Mouse (Mus musculus) neural tube, embryonic 10.5 days (tissue): ENCODE results near the gene Tnfrsf17.
"Not testable (repeated sequence)": the region's sequence is repeated elsewhere in the genome, so short reads cannot be mapped to it uniquely, and the experiment has no call there.

ENCODE experiments used
- DNase-seq: peaks from one replicate; pipeline ENCODE4 v3.0.0-alpha.2; 2017; ENCODE audit warnings: low spot score; ENCODE audit errors: extremely low spot score

Tnfrsf17 gene

DNA sequence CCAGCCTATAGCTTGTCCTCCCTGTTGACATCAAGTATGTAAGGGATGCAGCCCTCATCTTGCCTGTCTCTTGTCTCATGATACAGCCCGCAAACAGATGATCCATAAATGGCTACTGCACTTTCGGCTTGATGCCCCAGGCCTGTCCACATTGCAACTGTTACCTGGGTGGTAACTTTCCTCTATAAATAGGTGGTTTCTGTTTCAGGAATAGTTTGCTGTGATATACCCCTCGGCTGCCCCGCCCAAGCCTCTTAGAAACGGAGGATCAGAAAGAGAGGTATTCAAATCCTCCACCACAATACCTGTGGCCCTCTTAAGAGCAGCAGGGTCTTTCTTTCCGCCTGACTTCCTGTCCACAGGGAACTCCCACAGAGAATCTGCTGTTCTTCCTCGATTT, at the start of gene Tnfrsf17:
Tnfrsf17 (plus strand) TSS at position 301 of the 400 bp plus-strand sequence.
- DNase-seq, result no peak

DNA sequence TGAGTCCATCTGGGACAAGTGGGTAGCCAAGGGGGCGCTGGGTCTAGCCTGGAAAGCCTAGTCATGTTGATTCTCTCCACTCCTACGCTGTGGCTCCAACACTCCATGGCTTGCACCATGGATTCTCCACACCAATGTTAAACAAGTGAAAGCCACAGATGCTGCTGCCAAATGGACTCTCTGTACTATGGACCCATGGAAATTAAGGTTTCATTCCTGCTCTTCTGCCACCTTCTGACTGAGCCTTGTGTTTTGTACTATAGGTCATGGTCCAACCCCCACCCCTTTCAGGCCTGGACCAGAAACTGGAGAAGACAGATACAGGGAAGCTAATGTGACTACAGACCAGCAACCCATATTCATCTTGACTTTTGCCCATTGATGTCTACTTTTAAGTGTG, 47.1 kb upstream of the Tnfrsf17 start:
- DNase-seq, result no peak

DNA sequence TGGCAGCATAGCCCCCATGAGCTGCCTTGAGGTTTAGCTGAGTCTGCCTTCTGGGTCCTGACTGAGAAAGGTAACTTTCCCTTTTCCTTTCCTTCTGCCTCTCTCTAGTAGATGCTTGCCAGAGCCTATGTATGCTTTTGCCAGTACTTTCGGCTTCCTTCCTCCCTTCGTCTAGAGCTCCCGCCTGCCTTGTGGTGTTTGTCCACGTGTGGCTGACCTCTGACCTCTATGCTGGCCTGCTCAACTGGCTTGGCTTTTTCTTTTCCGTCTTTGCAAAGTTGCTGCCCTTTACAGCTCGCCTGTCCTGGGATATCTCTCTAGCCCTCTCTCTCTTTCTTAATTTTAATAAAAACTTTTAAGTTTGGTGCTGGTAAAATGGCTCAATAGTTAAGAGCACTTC, 43.8 kb upstream of the Tnfrsf17 start:
- DNase-seq, result no peak

DNA sequence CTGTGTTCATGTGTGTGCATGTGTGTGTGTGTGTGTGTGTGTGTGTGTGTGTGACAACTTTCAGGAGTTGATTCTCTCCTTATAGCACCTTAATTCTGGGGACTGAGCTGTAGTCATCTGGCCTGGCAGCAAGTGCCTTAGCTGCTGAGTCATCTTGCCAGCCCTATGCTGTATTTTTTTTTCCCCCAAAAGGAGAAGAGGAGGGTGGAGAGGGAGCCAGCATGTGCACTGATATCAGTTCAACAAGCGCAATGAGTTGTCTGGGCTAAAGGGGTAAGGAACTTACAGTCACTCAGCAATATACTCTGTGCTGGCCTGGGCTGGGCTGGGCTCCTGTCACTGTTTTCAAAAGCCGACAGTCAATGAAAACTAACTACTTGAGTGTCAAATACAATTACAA, 43.0 kb upstream of the Tnfrsf17 start:
- no peak for DNase-seq

DNA sequence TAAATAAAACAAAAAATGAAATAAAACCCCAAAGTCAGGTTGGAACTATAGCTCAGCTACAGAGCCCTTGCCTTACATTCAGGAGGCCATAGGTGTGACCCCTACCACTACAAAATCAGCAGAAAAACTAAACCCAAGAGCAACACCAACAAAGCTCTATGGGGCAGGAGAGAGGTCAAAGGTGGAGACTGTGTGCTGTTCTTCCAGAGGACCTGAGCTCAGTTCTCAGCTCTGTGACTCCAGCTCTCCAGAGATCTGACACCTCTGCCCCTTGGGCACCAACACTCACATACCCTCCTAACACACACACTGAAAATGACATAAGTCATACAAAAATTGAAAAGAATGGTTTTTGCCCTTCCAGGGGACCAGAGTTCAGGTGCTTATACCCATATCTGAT, 42.5 kb upstream of the Tnfrsf17 start:
- no peak for DNase-seq

DNA sequence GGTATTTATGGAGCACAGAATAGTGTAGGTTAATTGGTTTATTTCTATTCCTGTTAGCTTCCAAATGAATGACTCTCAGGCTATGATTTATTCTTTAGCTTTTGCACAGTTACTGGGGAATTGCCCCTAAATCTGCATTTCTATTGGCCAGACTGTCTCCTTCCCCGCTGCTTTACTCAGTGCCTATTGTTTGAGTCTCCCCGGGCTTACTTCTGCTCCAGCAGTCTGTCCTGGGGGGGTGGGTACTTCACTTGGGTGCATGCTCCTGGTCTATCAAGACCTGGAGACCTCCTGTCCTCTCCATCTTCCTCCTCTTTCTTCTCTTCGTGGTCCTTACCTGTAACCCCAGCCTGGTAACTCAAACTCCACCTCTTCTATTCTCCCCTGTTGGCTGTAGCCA, 36.7 kb upstream of the Tnfrsf17 start:
- no peak for DNase-seq

DNA sequence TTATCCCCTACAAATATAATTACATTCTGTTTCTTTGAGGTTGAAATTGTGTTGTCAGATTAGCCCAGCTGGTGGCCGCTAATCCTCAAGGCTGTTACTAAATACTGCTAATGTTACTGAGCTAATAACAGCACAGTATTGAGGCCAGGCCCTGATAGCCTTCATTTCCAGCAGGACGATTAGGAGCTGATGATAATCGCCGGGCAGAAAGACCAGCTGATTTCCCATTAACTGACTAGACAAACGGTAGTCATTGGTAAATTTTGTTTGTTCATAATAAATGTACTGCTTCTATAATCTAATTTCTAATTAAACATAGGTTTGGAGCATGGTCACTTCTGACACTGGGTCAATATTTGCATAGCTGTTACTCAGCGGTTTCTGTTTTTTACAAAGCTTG, 34.8 kb upstream of the Tnfrsf17 start:
- DNase-seq, result no peak

DNA sequence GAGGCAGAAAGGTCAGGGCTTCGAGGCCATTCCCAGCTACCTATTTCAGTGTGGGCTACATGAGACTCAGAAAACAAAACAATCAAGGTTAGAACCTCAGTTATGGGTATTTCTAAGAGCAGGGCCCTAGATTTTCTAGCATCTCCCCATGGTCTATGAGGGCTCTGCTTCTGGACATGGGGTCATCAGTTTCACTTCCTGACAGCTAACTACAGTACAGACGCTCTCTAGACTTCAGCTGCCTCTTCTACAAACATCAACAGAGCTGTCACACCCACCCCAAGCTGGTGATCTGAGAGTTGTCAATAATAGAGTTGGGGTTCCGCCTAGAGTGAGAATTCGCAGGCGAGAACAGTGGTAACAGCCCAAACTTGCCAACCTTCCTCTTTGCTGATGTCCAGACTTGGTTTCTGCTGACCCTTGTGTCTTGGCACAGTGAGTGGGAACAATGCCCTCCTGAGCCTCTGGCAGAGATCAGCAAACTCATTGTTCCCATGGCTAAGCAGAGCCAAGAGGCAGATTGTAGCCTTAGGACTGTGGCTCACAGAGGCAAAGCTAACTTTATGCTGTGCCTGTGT, 30.9 kb upstream of the Tnfrsf17 start:
- DNase-seq, result no peak

DNA sequence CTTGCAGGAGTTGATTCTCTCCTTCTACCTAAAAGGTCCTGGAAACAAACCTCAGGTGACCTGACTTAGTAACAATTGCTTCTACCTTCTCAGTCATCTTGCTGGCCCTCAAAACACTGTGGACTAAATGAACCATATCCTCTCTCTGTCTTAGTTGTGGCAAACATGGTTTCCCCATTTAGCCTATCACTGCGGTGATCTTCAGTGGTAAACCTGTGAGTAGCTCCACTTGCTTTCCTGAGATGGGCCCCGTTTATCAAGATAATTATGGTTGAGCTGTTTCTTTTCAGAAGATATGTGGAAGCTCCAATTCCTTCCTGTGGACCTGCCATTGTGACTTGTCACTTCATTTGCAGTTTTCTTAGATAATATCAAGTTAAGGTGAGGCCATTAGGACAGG, 28.7 kb upstream of the Tnfrsf17 start:
- no peak for DNase-seq

DNA sequence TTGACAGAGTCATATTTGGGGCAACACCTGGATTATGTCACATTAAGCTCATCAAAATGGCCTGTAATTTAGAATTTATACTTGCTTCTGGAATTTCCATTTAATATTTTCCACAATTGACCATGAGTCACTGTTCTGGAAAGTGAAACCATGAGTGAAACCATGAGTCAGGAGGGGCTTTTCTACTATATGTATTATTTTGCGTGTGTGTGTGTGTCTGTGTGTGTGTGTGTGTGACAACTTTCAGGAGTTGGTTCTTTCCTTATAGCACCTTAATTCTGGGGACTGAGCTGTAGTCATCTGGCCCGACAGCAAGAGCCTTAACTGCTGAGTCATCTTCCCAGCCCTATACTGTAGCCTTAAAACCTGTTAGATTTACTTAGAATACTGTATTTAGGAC, 27.7 kb upstream of the Tnfrsf17 start:
- no peak for DNase-seq

DNA sequence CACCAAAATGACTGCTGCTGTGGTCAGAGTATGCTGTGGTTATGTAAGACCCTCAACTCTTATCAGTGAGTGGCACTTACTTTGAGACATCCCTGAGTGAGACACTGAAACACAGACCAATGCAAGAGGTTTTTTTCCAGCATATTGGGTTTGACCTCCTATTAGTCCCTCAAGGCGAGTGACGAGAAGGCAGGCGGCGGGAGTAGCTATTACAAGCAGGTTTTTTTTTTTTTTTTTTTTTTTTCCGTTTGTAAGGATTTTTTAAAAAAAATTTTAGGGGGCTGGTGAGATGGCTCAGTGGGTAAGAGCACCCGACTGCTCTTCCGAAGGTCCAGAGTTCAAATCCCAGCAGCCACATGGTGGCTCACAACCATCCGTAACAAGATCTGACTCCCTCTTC, 24.7 kb upstream of the Tnfrsf17 start:
- DNase-seq, result not testable (repeated sequence)

DNA sequence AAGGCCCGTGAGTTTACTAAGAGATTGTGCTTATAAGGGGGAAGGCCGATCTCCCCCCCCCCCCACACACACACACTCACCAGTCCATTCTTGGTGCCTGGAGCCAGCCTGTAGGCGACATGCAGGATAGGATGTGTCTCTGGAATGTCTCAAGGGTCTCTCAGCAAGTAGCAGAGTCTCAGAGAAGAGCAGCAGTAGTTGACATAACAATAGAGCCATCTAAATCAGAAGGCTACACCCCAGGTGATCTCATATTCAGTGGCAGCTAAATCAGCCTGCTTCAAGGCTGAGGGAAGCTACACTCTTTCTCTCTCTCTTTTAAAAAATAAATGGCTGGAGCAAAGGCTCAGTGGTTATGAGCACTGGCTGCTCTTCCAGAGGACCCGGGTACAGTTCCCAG, 18.0 kb upstream of the Tnfrsf17 start:
- DNase-seq, result not testable (repeated sequence)

DNA sequence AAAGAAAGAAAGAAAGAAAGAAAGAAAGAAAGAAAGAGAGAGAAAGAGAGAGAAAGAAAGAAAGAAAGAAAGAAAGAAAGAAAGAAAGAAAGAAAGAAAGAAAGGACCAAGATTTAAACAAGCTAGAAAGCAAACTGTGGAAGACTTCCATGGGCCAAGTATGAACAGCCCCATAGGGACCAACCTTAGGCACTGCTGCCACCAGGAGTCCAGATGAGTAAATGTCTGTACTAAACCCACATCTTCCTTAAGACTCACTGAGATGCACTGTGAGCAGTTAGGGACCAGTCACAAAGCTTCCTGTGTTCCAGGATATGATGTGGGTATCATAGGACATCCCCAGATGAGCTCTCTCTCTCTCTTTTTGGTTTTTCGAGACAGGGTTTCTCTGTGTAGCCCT, 15.9 kb upstream of the Tnfrsf17 start:
- DNase-seq, result not testable (repeated sequence)

DNA sequence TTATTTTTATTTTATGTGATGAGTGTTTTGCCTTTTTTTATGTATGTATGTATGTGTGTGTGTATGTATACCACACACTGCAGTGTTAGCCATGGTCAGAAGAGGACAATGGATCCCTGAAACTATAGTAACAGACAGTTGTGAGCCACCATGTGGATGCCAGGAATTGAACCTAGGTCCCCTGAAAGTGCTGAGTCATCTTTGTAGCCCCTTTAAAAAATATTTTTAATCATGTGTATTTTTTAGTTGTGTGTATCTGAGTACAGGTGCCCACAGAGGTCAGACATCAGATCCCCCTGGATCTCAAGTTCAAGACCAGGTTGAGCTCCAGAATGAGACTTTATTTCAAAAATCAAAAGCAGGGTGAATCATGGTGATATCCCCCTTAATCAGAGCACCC, 9.9 kb upstream of the Tnfrsf17 start:
- DNase-seq, result no peak

DNA sequence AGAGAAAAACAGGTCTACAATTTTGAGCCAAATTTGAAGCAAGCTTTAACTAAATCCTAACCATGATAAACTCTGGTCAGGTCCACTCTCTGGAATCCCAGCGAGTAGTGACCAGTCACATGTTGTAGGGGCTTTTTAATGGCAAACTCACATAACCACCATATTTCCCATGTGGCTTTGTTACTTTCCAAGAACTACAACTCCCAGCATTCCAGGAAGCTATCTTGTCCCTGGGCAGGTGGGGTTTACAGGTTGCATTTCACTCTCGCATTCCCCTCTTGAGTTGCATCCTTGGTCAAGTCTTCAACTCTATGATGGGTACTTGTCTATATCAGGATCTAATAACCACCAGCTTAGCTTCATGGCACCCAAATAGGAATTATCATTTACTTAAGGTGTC, 8.1 kb upstream of the Tnfrsf17 start:
- DNase-seq, result no peak

DNA sequence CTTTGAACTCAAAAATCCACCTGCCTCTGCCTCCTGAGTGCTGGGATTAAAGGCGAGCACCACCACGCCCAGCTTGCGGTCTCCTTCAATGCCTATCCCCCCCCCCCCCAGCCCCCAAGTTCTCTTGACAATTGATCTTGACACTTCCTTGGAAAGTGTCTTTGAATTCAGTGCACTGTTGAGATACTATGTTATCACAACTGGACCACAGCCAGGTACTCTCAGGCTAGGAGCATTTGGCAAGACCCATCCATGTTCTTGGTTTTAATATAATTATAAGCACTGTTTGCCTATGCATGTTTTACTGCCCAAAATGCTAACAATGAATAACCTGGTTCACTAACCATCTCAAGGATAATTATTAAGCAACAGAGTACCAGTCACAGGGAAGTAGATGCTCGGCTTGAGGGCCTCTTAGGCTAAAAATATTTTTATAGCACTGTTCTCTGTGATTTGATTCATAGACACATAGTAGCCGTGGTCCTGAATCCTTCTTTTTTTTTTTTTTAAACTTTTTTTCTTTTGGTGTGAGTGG, 2.2 kb downstream of the Tnfrsf17 start:
- DNase-seq, result no peak

DNA sequence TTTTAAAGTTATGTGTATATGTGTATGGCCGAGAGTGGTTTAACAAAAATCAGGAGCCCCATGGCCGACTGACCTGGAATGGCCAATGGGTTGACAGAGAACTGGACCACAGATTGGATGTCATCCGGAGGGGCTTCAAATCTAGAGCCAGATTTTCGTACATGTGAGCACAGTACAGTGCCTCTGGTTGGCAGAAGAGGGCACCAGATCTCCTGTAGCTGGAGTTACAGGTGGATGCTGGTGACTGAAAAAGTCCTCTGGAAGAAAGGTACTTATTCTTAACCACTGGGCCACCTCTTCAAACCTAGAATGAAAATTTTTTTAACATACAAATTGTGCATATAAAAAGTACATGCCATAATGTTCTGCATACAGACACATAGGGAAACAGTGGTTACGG, 3.1 kb downstream of the Tnfrsf17 start:
- DNase-seq, result no peak

DNA sequence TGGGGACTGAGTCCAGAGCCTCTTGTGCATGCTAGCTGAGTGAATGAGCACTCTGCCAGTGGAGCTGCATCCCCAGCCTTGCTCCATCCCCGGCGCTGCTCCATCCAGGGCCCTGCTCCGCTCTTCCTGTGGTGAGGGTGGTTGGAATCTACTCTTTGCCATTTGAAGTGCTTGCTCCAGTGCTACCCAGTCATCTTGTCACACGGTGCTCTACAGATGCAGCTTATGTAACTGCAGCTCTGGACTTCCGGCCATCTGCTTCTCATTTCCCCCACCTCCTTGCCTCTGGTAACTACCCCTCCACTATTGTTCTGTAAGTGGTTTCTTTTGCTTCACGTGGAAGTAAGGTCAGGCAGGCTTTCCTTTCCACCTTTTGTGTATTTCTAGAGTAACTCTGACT, 3.7 kb downstream of the Tnfrsf17 start:
- DNase-seq, result no peak

DNA sequence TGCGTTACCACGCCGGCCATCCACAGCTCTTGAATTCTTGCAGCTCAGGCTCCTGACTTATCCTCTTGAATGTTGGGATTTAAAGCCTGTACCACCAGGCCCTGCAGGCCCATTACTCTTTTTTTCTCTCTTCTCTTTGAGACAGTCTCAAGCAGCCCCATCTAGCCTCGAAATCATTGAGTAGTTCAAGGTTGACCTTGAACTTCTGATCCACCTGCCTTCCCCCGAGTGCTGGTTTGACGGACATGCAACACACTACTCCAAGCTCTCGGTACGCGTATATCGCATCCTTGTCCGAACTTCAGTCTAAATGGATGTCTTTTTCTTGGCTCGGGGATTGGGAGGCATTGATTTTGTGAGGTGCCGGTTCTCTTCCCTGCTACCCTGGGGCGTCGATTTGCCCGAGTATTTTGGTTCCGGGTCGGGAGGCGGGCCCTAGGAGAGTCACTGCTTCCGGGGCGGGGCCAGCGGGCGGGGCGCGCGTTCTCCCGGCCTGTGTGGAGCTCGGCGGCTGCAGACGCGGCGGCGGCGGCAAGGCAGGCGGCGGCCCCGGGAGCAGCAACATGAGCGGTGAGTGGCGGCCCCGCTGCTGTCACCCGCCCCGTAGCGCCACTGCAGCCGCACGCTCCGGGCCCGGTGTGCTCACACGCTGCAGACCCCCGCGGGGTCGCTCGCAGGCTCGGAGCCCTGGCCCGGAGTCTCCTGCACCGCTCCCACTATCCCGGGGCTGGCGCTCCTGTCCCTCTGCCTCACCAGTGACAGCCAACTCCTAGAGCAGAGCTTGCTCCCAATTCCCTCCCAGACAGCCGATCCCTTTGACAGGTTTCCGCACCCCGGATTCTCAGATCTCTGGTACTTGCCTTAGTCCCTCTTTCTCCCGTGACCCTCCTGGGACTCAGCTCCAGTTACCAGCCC, 9.1 kb downstream of the Tnfrsf17 start, which contains the start of gene Snx29:
Snx29 (plus strand) TSS at position 500 of the 915 bp plus-strand sequence.
- peak; percentile 97 for DNase-seq

DNA sequence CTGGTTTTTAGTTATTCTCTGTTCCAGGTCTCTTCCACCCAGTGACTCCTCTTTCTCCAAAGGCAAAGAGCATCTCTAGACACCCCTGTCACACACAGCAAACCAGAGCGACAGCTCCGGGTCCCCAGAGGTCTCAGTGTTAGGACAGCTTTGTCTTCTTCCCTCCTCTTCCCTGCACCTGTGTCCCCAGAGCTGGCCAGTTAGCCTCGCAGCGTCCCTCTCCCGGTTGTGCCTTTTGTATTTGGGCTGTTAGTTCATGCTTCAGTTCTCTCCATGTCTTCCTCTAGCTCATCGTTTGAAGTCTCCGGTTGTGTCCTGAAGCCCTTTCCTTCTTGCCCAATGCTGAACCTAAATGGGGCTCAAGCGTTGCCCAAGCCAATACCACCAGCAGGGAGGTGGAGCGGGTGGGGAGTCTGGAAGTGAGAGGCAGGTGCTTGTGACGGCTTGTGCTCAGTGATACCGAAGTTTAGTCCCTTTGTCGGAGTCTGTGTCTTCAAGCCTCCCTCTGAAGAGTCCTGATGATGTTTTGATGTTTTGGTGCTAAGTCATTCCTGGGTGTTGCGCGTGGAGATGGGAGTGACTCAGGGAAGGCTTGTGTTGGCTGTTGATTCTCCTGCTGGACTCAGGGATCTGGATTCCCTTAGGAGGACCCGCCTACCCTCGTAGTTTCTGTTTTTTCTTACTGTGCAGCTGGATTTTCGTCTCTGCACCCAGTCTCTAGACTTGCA, 9.9 kb downstream of the Tnfrsf17 start:
- DNase-seq, result no peak

DNA sequence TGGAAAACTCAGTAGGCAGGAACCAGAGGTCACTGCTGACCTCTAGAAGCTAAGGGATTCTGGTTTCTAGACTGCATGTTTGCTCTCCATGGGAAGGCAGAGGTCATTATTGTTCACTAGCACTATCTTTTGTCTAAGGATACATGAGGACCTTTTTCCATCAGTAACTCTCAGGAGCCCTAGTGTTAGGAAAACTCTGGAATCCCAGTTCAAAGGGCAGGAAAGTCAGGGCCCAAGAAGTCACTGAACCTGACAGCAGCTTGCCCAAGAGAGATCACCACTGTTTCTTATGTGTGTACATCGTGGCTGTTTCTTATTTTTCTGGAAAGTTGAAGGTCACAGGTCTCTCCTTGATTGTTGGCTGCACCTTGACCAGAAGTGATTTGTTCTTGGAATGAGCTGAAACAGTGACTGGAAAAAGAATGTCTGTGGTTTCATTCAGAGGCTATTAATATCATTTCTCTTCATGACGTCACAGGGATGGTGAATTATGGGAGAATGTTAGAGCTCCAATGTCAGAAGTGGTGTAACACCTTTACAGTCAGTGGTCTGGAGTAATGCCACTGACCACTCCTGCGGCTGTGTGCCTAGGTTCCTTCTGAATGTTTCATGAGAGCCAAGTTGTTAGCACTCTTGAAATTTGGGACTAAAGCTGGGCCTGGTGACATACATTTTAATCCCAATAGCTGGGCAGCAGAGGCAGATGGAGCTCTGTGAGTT, 16.6 kb downstream of the Tnfrsf17 start:
- DNase-seq, result no peak
